Mouse (Mus musculus) midbrain, embryonic 14.5 days (tissue): ENCODE measurements around the gene Afap1. TPM values are rescaled to one million over a fixed set of nuclear protein-coding genes. Genes with fewer than 3 reads are reported as not detected.

Experiments
- ATAC-seq: fragments of 200-750 bp; cut with Nextera tagmentation; 2 replicates; pipeline ENCODE4 v1.8.0; 2017; ENCODE audit warnings: moderate number of reproducible peaks, moderate library complexity; ENCODE audit not compliant: low FRiP score, low TSS enrichment
- DNase-seq: peaks from one replicate; pipeline ENCODE4 v3.0.0-alpha.2; 2015
- H3K27ac ChIP-seq: fragments of 300-500 bp; sonication (generic); replicated peaks from 2 replicates; pipeline ENCODE4 v1.5.1; 2014; ENCODE audit warnings: mild to moderate bottlenecking, low read depth, low read length, moderate library complexity
- H3K27me3 ChIP-seq: fragments of 300-500 bp; sonication (generic); 2 replicates; pipeline ENCODE4 v1.6.1; 2014; ENCODE audit warnings: low read length, control low read depth, mixed read lengths; ENCODE audit not compliant: control insufficient read depth, insufficient read depth
- H3K36me3 ChIP-seq: fragments of 300-500 bp; sonication (generic); 2 replicates; pipeline ENCODE4 v1.6.1; 2014; ENCODE audit warnings: low read length, control low read depth; ENCODE audit not compliant: control insufficient read depth, insufficient read depth
- H3K4me1 ChIP-seq: fragments of 300-500 bp; sonication (generic); 2 replicates; pipeline ENCODE4 v1.6.1; 2014; ENCODE audit warnings: mild to moderate bottlenecking, antibody characterized with exemption, low read length, control low read depth; ENCODE audit not compliant: control insufficient read depth, insufficient read depth
- H3K4me2 ChIP-seq: fragments of 300-500 bp; sonication (generic); 2 replicates; pipeline ENCODE4 v1.6.1; 2014; ENCODE audit warnings: mild to moderate bottlenecking, low read length, moderate library complexity
- H3K4me3 ChIP-seq: fragments of 300-500 bp; sonication (generic); replicated peaks from 2 replicates; pipeline ENCODE4 v1.5.1; 2014; ENCODE audit warnings: low read depth, low read length
- H3K9ac ChIP-seq: fragments of 300-500 bp; sonication (generic); replicated peaks from 2 replicates; pipeline ENCODE4 v1.6.1; 2014; ENCODE audit warnings: mild to moderate bottlenecking, low read length, moderate library complexity
- H3K9me3 ChIP-seq: fragments of 300-500 bp; sonication (generic); 2 replicates; pipeline ENCODE4 v1.6.1; 2016; ENCODE audit warnings: low read length, control low read depth, mixed read lengths; ENCODE audit not compliant: control insufficient read depth
- WGBS: fragments of 180-500 bp; shearing (Covaris S2); extraction: QIAGEN DNeasy Blood & Tissue Kit; methylation state at CpG from one replicate; pipeline ENCODE4 v1.1.7; 2014; 5-methylcytosine and 5-hydroxymethylcytosine counted together
- polyA plus RNA-seq: library from polyadenylated mRNA; unstranded; fragments of >200 nt; fragmentation: Nextera tagmentation; extraction: Ambion mirVana; gene quantifications from 2 replicates; pipeline ENCODE4 v1.2.1, GENCODE M21; 2014

Afap1 gene
- polyA plus RNA-seq, 1 experiment from 2014 or later: 81.8 TPM

DNA sequence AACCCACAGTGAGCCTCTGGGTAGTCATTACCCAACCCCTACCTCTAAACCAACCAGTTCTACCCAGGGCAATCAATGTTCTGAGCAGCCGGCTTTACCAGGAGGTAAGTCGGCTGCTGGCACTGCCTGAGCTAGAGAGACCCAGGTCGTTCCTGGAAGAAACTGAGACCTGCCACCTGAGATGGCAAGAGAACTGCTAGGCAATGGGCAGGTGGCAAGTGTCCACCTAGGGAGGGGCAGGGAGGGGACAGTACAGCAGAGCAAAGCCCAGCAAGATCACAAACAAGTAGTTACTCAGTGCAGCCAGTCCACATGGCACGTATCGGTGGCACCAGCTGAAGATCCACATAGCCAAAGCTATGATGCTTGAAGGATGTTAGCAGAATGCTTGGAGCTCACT lies 16.9 kb upstream of the Afap1 start:
- Histone ChIP-seq H3K27ac (no peak overlapping the region), H3K36me3 (no peaks in the 10 kb centered on the region), H3K4me3 (no peak overlapping the region), H3K27me3 (no peaks in the 10 kb centered on the region), H3K4me2 (no peak overlapping the region), H3K9me3 (no peaks in the 10 kb centered on the region), H3K4me1 (no peaks in the 10 kb centered on the region; the same call in 1 of the 2 replicates), H3K9ac (no peak overlapping the region)
- WGBS: 95% methylated on average over 5 of the region's 5 CpGs
- DNase-seq (no peak), ATAC-seq (no peak)

DNA sequence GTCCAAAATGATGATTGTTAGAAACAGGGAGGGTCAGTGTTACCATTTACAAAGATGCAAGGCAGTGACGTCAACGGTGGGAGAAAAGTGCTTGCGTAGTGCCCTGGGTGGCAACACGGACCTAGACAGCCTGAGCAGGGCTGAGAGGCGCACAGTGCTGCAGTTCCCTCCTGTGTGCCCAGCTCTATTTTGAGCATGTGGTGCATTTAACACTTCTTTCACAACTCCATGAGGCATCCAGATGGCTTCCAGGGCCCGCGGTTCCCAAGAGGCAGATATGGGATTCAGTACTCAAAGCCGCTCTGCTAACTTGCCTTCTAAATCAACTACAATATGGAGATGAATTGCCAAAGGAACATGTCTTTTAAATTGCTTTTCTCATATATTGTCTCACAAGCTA lies 13.9 kb upstream of the Afap1 start:
- Histone ChIP-seq H3K27me3 (no peaks in the 10 kb centered on the region), H3K27ac (no peak overlapping the region), H3K4me1 (no peaks in the 10 kb centered on the region), H3K36me3 (no peaks in the 10 kb centered on the region), H3K4me3 (no peak overlapping the region), H3K9me3 (no peaks in the 10 kb centered on the region), H3K9ac (no peak overlapping the region), H3K4me2 (no peak overlapping the region)
- ATAC-seq: no peak
- WGBS: 83% methylated on average over 8 of the region's 8 CpGs
- no peak for DNase-seq

DNA sequence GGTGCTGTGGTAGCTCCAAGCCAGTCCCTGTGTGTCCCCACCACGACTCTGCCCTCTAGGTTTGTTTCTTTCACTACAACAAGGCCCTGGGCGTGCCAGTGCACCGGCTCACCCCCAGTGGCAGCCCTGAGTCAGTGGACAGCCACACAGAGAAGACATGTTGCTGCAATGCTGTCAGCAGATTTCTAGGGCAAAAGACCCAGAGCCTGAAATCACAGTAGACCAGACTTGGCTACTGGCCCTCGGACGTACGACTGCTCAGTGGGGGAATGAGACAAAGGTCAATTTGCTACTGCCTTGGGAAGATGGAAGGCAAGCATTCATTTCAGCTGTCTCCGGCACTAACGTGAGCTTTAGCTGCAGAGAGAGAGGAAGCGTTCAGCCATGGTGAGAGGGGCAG lies 10.7 kb upstream of the Afap1 start:
- H3K27me3 ChIP-seq: no peaks in the 10 kb centered on the region
- H3K27ac ChIP-seq: no peak overlapping the region
- WGBS: 53% methylated on average over 9 of the region's 9 CpGs
- H3K4me3 ChIP-seq: no peak overlapping the region
- no peaks in the 10 kb centered on the region for H3K36me3 ChIP-seq
- ATAC-seq (no peak), DNase-seq (no peak)
- H3K9me3 ChIP-seq: no peaks in the 10 kb centered on the region
- no peak overlapping the region for H3K4me2 ChIP-seq
- no peak overlapping the region for H3K9ac ChIP-seq
- no peaks in the 10 kb centered on the region for H3K4me1 ChIP-seq

DNA sequence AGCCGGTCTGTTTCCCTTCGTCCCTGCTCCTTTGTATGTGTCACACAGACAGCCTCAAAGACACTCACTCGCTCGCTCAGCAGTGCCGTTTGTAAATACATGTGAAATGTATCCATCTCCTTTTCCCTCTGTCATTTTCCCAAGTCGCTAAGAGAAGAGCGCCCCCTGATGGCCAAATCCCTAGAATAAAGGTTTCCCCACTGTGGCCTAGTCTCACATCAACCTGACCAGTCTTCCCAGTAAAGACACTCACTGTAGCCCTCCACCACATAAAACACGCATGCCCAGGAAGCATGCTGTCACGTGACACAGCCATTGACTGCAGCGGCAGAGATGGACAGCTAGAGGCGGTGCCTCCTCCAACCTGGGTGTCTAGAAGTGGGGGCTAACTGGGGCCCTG lies 8.9 kb upstream of the Afap1 start:
- H3K4me3 ChIP-seq: no peak overlapping the region
- no peaks in the 10 kb centered on the region for H3K27me3 ChIP-seq
- DNase-seq (peak; percentile 71), ATAC-seq (peak; percentile 48; the same call in 1 of the 2 replicates)
- no peak overlapping the region for H3K4me2 ChIP-seq
- H3K9me3 ChIP-seq: no peaks in the 10 kb centered on the region
- no peak overlapping the region for H3K27ac ChIP-seq
- H3K9ac ChIP-seq: no peak overlapping the region
- 35% methylated on average over 11 of the region's 11 CpGs for WGBS
- no peaks in the 10 kb centered on the region for H3K4me1 ChIP-seq
- no peaks in the 10 kb centered on the region for H3K36me3 ChIP-seq

DNA sequence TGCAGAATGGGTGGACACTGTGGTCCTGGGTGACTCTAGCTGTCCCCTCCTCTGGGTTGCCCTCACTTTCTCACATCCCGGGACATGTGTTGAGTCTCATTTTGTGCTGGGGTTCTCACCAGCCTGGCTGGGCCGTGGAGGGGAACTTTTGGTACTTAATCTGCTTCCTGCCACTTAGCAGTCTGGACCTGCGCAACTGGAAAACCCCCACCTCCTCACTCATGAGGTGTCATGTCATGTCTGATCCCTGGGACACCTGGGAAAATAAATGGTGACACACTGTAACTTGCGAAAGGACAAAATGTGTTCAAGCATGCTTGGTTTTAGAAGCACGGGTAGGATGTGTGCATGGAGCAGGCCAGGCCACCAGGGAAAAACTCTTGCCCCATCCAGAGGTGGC lies 8.4 kb upstream of the Afap1 start:
- Histone ChIP-seq H3K27me3 (no peaks in the 10 kb centered on the region), H3K4me3 (no peak overlapping the region), H3K4me1 (no peaks in the 10 kb centered on the region), H3K9me3 (no peaks in the 10 kb centered on the region), H3K4me2 (no peak overlapping the region), H3K36me3 (no peaks in the 10 kb centered on the region), H3K27ac (no peak overlapping the region), H3K9ac (no peak overlapping the region)
- 91% methylated on average over 5 of the region's 5 CpGs for WGBS
- ATAC-seq (no peak), DNase-seq (no peak)

DNA sequence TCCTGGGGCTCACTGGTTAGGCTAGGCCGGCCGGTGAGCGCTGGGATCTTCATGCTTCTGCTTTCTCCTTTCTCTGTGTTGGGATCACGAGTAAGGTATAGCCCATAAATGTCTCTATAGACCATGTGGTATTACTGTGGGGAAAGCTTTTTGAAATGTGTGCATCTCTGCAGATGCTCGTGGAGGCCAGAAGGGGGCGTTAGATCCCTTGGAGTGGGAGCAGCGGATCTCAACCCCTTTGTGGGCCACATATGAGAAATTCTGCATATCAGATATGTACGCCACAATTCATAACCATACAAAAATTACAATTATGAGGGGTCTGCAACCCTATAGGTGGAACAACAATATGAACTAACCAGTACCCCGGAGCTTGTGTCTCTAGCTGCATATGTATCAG lies 4.2 kb upstream of the Afap1 start:
- Histone ChIP-seq H3K9ac (no peak overlapping the region), H3K36me3 (no peaks in the 10 kb centered on the region), H3K4me1 (peaks cover 5% of the 10 kb centered on the region; the same call in 1 of the 2 replicates), H3K4me2 (no peak overlapping the region), H3K9me3 (no peaks in the 10 kb centered on the region), H3K27me3 (no peaks in the 10 kb centered on the region), H3K27ac (no peak overlapping the region), H3K4me3 (no peak overlapping the region)
- ATAC-seq (no peak), DNase-seq (peak; percentile 64)
- WGBS: 54% methylated on average over 9 of the region's 9 CpGs

DNA sequence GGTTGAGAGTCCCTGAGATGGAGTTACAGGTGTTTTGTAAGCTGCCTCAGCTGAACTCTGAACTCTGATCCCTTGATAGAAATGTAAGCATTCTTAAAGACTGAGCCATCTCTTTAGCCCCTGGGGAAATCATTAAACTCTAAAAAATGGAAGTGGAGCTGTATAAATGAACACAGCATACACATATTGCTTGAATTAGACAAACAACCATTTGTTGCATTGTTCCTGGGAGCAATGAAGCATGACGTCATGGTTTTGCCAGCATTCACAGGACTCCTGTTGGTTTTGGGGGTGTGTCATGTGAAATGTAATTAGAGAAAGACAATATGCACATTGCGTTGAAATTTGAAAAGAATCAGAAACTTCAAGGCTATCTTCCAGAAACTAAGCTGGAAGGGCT lies 3.5 kb upstream of the Afap1 start:
- ATAC-seq (no peak), DNase-seq (no peak)
- H3K27ac ChIP-seq: no peak overlapping the region
- no peak overlapping the region for H3K4me3 ChIP-seq
- no peaks in the 10 kb centered on the region for H3K9me3 ChIP-seq
- no peaks in the 10 kb centered on the region for H3K27me3 ChIP-seq
- 41% methylated on average over 2 of the region's 2 CpGs for WGBS
- H3K36me3 ChIP-seq: no peaks in the 10 kb centered on the region
- no peak overlapping the region for H3K9ac ChIP-seq
- no peak overlapping the region for H3K4me2 ChIP-seq
- H3K4me1 ChIP-seq: peaks cover 6% of the 10 kb centered on the region; the same call in 1 of the 2 replicates

DNA sequence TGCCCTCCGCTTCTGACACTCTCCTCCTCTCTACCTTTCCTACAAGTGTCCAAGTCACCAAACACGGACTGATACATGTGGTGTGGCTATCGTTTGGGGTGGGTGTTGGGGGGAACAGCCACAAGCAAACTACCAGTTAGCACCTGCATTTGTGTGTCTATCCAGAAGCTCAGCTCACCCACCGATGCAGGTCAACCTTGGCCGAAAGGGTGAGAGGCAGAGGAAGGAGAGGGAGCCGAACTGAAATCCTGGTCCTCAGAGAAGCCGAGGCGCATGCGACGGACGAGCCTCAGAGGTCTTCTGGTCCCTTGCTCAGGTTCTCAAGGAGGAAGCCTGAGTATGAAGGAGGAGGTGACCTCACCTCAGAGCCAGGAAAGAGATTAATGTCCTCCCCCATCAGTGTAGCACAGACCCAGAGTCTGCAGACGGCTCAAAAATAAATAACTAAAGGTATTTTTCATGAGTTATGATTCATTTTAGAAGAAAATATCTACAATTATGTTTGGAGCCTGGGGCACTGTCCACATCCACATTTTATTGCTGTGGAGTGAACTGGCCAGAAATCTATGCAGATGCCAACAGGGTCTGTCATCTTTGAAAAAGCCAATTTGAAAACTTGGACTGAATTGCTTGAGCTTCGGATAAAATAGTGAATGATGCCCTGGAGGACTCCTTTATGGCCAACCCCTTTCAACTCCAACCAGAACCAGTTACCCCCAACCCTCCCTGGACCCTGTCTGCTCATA lies 2.0 kb upstream of the Afap1 start:
- Histone ChIP-seq H3K9me3 (no peaks in the 10 kb centered on the region), H3K4me3 (no peak overlapping the region), H3K4me1 (peaks cover 20% of the 10 kb centered on the region), H3K4me2 (no peak overlapping the region), H3K27ac (no peak overlapping the region), H3K27me3 (no peaks in the 10 kb centered on the region), H3K9ac (no peak overlapping the region), H3K36me3 (no peaks in the 10 kb centered on the region)
- WGBS: 93% methylated on average over 13 of the region's 13 CpGs
- no peak for DNase-seq
- ATAC-seq: no peak

DNA sequence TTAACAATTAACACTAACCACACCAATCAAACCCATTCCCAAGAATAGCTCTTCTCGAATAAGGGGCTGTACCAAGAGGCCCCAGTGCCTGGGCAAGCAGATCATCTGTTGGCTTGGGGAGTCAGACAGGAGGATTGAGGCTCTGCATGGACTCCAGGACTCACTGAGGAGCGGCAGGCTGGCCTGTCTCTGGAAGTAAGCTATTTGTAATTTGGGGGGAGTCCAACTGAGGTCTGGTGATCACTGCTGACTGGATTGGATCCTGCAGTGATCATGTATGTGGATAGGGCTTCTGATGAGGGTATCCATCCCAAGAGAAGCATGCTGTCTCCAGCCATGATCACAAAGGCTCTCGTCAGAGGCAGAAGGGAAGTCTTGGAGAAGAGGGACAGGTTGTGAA lies 756 bp upstream of the Afap1 start:
- Histone ChIP-seq H3K4me1 (peaks cover 30% of the 10 kb centered on the region), H3K4me3 (no peak overlapping the region), H3K27ac (peak overlapping the region; percentile 55; the same call in 1 of the 2 replicates), H3K27me3 (no peaks in the 10 kb centered on the region), H3K4me2 (peak overlapping the region; percentile 90; the same call in 1 of the 2 replicates), H3K36me3 (no peaks in the 10 kb centered on the region), H3K9me3 (no peaks in the 10 kb centered on the region), H3K9ac (no peak overlapping the region)
- DNase-seq (no peak), ATAC-seq (no peak)
- whole genome bisulfite sequencing: 81% methylated on average over 3 of the region's 3 CpGs
